Mouse (Mus musculus) spleen, postnatal 10 days (tissue): ENCODE data around the gene Maml2.
A peak's percentile ranks its signal among the peaks of the same experiment; 100 is the strongest.

Experiments used
- DNase-seq, 2 experiments: peaks; one replicate each; pipeline ENCODE4 v3.0.0; 2021 to 2022; ENCODE audit warnings: low spot score in 2 of 2

Maml2 gene

DNA sequence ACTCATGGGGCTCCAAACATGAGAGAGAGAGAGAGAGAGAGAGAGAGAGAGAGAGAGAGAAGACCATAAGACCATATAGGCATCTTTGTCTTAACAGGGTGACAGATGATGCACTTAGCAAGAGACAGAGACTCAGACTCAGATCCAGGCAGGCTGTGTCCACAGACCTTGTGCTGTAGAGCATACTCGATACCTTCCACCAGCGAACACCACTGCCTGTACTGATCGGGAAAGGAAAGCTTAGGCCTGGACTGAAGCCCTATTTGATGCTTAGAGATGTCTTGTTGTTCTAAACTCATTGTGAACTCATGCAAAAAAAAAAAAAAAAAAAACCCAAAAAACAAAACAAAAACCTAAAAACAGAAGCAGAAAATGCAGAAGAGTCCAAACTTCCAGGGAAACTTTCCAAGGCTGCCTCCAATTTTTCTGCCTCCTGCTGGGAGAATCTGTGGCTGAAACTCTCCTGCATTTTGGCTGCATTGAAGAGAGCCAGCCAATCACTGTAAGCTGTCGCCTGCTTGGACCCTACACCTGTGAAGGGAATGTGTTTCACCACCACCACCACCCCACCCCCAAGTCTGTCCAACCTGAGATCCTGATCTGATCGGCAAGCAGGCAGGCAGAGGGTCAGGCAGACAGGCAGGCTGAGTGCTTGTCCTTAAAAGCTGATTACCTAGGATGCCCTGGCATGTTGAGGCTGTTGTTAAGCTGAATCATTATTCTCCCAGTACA is 268.6 kb downstream of the Maml2 start:
- no peak for DNase-seq

DNA sequence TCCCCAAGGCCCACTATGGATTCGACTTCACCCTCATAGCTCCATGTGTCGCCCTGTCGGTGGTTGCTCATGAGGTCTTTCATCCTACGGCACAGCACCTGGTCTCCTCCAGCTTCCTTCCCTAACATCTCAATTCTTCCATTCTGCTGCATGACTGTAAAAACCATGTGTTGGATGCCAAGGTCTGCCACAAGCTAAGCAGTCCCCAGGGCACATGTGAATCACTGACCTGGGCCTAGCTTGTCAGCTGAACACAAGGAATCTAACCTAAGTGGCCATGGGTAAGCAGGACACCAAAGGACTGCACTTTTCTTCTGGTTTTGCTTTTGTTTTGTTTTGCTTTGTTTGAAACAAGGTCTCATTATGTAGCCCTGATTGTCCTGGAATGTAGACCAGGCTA is 271.3 kb downstream of the Maml2 start:
- no peak for DNase-seq

- no peak for DNase-seq
These were observed 275.1 kb downstream of the Maml2 start for GRCm38 (mm10) chr9:13572847-13573246.

DNA sequence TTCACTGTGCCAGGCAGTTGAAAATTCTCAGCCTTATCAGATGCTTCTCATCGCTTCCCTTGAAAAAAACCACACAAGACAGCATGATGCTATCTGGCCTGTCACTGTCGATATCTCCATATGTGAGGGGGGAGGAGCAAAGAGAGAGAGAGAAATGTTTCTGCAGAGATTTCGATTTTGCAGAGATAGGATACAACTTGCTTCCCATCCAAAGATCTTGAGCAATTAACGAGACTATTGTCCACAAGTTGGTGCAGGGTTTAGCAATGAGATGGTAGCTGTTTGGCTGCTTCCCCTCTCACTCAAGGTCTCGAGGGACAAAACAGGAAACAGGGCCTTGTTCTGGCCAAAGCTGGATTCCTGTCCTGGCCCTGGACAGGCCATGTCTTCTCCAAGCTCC is 276.3 kb downstream of the Maml2 start:
- DNase-seq = no peak

GRCm38 (mm10) chr9:13574913-13575312 is 277.2 kb downstream of the Maml2 start:
- no peak for DNase-seq

DNA sequence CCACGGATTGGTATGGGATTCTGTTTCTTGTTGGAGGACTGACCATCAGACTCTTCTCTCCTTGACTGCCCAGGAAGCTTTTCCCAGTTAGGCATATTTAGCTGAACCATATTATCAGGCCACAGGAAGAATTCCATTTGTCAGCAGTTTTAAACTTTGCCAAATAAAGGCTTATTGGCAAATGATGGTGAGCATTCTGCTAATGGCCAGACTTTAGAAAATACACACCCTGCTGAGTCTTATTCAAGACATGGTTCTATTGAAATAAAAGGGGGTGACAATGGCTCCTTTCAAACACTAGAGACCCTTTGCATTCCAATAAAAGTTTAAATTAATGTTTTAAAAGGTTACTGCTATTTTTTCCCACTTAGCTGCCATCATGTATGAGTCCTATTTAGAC is 279.4 kb downstream of the Maml2 start:
- DNase-seq = no peak

DNA sequence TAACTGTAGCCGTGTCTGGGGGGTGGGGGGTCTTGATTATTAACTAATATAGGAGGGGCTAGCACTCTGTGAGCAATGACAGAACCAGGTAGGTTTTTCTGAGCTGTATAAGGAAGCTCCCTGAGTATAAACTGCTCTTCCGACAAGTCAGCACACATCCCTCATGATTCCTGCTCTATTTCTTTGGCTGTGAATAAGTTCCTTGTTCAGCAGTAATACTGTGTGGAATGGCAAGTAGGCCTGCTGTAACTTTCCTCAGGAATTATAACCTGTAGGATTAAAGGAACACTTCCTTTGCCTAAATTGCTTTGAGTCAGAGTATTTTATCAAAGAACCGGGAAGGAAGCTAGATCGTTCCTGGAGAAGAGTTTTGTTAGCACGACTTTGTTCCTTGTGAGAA is 283.4 kb downstream of the Maml2 start:
- DNase-seq = no peak

- no peak for DNase-seq
These were observed 286.2 kb downstream of the Maml2 start for GRCm38 (mm10) chr9:13583952-13584351.

- no peak for DNase-seq
These were observed 286.7 kb downstream of the Maml2 start for GRCm38 (mm10) chr9:13584435-13584834.

GRCm38 (mm10) chr9:13587085-13587933 is 289.6 kb downstream of the Maml2 start:
- DNase-seq = peak; percentile 14 to 31

DNA sequence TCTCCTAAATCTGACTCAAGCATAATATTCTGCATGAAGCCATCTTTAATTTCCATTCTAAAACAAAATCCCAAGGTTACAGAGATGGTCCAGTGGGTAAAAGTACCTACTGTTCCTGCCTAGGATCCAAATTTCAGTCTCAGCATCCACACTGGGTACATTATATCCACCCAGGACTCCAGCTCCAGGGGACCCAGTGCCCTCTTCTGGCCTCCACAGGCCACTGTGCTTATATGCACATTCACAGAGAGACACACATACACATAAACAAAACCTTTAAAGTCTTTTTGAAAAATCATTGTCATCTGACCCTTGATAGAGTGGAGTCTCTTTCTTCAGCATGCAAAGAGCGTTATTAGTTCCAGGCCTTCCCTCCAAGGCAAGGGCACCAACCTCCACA is 291.0 kb downstream of the Maml2 start:
- DNase-seq = no peak

DNA sequence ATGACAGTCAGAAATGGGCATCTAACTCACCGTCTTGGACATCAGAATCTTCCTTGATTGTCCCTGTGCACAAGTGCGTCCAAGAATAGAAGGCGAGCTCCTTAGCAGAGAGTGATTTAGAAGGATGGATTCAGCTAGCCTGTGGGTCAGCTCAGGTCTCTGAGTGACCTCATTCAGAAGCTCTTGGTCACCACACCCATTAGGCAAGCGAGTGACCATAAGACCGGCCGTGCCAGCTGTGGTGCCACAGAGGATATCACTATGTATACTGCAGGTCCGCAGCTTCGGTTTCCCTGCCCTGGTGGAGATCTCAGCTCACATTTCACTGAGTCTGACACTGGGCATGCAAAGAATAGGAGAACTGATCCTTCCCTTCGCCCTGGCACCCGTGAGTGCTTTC is 294.9 kb downstream of the Maml2 start:
- no peak for DNase-seq

- no peak for DNase-seq
These were observed 300.0 kb downstream of the Maml2 start for GRCm38 (mm10) chr9:13597736-13598135.

DNA sequence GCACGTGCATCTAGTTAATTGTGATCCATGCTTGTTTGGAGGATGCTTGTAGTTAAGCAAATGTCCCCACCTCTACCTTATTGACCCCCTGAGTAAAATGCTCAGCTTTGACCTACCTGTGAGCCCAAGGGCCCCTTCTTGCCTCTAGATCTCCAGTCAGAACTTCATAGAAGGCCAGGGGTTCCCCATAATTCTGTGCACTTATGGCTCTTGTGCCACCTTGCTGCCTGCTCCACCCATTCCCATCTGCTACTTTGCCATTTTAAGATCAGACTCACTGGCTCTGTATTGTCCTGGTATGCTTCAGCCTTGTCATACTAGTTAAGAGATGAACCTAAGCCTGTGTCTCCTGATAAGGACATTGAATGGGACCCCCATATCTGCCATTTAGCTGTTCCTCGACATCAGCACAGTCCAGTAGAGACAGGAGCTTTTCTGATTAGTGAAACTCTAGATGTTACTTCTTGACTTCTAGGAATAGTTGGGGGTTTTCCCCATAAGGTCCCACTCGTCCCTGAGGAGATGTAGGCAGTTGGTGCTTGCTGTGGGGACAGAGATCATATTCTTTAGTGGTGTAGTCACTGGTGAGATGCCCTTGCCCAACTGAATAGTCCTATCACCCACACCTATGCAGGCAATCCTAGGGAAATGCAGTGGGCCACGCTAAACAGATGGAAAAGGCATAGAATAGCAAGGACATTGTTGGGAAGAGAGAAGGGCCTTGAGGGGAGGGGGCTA is 301.0 kb downstream of the Maml2 start:
- no peak for DNase-seq

DNA sequence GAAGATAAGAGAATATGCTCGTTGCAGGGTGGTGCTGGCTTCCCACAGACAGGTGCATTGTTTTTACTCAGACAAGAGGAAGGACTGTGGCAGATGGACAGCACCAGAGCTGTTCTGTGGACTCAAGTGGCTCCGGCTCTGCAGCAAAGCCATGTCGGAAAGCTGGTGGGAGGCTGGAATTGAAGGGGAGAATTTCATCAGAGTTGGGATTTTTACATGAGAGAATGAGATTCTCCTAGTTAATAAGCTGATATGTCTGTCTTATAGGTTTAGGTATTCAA is 301.5 kb downstream of the Maml2 start:
- no peak for DNase-seq

GRCm38 (mm10) chr9:13599800-13600199 is 302.0 kb downstream of the Maml2 start:
- DNase-seq = no peak

DNA sequence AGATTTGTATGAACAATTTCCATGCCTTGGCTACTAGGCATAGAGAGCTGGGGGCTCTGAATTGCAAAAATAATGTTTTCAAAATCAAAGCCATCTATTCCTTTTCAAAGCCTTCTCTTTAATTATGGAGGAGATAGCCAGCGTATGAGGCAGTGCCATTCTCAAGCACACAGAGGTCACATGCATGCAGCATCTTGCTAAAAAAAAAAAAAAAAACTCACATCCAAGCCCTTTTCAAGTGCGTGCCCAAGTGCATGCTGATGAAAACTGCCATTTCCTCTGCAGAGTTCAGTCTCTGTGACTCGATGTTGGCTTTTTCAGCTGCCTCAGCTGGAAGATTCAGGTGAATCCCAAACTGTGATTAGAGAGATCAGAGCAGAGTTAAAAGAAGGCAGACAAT is 304.0 kb downstream of the Maml2 start:
- no peak for DNase-seq

DNA sequence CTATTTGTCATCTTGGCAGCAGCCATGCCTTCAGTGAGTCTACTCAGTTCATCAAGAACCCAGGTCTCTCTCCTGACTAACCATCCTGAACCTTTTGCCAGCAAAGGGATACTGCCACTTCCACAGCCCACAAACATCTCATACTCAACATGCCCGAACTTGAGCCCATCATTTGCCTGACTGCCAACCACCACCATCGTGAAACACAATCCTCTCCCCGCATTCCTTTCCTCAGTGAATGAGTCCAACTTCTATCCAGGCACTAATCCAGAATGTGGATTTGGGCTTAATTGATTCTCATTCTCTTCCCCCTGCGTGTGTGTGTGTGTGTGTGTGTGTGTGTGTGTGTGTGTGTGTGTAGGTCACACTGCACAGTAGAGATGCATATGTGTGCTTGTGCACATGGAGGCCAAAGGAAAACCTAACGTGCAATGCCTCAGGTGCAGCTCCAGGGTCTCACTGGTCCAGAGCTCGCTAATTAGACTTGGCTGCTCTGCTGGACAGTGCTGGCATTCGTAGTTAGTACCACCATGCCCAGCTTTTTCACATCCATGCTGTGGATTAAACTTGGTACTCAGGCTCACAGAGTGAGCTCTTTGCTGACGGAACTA is 305.9 kb downstream of the Maml2 start:
- DNase-seq = no peak

- DNase-seq = no peak
These were observed 309.9 kb downstream of the Maml2 start for GRCm38 (mm10) chr9:13607609-13608185.

DNA sequence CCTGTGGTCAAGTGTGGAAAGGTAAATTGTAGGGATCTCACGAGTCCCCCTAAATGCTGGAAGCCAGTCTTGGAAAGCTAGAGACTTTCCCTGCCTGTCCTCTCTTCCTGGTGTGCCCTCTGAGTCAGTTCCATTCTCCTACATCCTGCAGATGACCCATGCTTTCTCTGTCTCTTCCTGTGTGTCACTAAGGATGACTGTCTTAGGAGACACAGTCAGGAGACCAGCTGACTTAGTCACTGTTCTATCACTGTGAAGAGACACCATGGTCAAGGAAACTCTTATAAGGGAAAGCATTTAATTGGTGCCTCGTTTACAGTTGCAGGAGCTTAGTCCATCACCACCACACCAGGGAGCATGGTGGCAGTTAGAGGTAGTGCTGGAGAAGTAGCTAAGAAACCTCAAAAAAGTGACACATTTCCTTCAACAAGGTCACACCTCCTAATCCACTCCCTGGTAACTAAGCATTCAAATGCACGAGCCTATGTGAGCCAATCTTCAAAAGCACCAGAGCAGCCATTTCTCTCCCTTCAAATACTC is 310.8 kb downstream of the Maml2 start:
- no peak for DNase-seq

DNA sequence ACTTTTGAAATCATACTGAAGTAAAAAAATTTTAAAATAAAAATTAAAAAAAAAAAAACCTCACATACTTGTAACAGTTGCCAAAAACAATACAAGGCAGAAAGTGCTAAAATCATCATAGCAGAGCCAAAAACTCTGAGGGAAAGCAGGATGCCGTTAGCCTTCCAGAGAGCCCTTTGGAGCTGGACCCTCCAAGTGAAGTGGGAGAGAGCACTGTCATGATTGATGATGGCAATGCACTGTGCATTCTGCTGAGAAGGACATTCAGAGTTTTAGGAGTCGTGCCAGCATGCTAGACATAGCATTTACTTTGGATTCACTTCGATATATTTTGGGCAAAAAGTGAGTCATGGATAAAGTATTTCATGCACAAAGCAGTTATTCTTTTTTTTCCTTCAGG is 313.8 kb downstream of the Maml2 start:
- no peak for DNase-seq

DNA sequence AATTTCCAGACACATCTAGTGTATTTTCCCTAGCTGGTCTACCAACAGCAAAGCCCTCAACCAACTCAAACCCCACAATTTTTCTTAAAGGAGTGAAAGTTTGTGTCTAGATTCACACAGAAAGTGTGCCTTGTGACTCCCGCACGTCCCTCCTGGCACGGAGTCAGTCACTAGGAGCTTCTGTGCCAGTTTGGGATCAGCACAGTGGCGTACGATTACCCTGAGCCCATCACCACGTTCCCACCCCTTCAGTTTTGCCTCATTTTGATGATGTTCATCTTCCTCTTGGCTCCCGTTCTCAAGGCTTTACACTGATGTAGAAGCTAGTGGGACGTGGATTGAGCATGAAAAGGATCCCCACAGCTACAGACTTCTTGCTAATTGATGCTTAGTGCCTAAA is 314.6 kb downstream of the Maml2 start:
- no peak for DNase-seq
